Mouse (Mus musculus) right cerebral cortex, adult 2 months (tissue): ENCODE measurements around the gene Fcho1.

Source experiments
- DNase-seq, 2 experiments: peaks; one replicate each; pipeline ENCODE4 v3.0.0; 2021 to 2022; ENCODE audit warnings: low spot score in 2 of 2

Gene Fcho1

GRCm38 (mm10) chr8:71660325-71661120, 65.0 kb downstream of the Fcho1 start:
- DNase-seq, result peak; percentile 89 to 91

DNA sequence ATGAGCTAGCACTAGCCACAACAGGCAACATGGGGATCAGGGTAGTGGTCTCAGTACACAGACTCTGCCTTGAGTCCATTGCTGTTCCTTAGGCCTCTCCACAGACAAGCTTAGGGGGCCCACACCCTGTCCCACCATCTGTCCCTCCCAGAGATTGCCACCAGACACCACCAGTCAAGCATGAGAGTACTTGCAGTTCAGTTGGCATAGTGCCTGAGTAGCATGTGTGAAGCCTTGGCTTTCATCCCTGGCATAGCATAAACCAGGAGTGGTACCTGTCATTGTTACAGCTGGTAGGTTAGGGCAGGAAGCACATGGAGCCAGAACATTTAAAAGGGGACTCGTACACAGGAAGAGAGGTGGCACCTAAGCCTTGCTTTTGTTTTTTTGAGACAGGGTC, 65.8 kb downstream of the Fcho1 start:
- DNase-seq, result no peak

GRCm38 (mm10) chr8:71658515-71659049, 66.9 kb downstream of the Fcho1 start:
- no peak for DNase-seq
